Mouse (Mus musculus): Measurements from ENCODE around the gene Irf5.

Irf5 gene

GRCm38 (mm10) chr6:29526281-29527251, at the start of gene Irf5:
Irf5 (plus strand) TSS chr6:29526625.
- peak; percentile 52 for DNase-seq (ENCODE audit: low read depth)

DNA sequence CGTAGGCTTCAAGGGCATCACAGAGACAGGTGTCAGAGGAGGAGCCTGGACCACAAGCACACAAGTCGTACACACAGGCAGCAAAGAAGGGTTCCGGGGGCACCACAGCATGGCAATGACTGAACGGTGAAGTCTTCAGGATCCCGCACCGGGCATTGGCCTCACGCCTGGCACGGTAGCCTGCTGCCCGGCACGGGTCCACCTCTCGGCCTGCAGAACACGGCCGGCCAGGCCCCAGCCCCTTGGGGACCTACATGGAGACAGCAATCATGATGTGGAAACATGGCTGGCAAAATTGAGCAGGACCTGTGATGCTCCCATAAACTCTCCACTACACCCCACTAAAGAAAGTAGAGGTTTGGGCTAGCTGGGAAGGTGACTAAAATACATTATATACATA, 43.7 kb upstream of the Irf5 start:
- DNase-seq (ENCODE audit: low read depth), result no peak

DNA sequence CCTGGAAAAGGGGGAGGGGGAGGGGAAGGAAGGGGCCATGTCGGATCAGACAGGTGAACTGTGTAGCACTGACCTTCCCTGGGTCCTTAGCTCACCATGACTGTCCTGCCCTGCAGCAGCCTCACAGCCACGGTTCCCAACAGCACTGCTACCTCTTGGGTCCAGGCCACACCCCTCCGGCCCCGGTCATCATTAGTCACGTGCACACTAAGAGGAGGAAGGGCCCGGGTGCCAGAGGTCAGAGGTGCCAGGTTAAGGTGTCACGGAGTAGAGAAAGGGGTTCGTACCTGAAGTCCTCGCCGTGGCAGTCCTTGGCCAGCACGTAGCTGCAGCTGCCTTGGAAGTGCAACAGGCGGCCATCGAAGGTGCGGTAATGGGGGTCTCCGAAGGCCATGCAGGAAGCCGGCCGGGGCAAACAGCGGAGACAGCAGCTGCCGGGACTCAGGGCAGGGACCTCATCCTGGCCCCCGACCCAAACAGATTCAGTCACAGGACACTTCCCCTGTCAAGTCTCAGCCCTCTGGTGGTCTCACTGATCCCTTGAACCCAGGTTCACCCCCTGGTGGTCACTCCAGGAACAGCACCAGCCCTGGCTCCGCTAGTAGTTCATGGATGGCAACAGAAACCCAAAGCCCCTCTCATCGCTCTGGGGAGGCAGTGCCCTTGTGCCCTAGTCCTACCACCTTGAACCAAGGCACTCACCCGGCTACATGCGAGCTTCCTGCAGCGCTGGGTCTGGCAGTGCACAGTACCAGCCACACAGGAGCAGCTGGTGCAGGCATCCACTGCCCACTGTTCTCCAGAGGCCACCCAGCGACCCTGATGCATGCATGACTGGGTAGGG, 41.5 kb upstream of the Irf5 start:
- DNase-seq (ENCODE audit: low read depth), result peak; percentile 54

GRCm38 (mm10) chr6:29485951-29486350, 40.5 kb upstream of the Irf5 start:
- no peak for DNase-seq (ENCODE audit: low read depth)

DNA sequence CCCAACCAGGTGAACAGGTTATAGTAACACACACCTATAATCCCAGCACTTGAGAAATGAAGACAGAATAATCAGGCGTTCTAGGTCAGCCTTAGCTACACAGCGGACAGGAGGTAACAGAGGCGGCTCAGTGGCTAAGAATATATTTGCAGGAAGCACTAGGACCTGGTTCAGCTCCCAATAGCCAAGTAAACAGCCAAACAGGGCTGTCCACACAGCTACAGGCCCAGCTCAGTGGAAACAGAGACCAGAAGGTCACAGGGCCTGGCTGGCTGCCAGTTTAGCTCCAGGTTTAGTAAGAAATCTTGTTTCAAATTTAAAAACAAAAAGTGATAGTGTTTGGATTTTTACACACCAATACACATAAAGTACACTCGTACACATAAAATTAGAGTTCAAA, 32.3 kb upstream of the Irf5 start:
- DNase-seq (ENCODE audit: low read depth), result no peak

- no peak for DNase-seq (ENCODE audit: low read depth)
Measured at GRCm38 (mm10) chr6:29496270-29496669, 30.2 kb upstream of the Irf5 start.

GRCm38 (mm10) chr6:29497791-29498190, 28.6 kb upstream of the Irf5 start:
- DNase-seq (ENCODE audit: low read depth), result no peak

GRCm38 (mm10) chr6:29500177-29500576, 26.2 kb upstream of the Irf5 start:
- DNase-seq (ENCODE audit: low read depth), result no peak

GRCm38 (mm10) chr6:29500810-29501209, 25.6 kb upstream of the Irf5 start:
- DNase-seq (ENCODE audit: low read depth), result no peak

- no peak for DNase-seq (ENCODE audit: low read depth)
Measured at GRCm38 (mm10) chr6:29501599-29501998, 24.8 kb upstream of the Irf5 start.

DNA sequence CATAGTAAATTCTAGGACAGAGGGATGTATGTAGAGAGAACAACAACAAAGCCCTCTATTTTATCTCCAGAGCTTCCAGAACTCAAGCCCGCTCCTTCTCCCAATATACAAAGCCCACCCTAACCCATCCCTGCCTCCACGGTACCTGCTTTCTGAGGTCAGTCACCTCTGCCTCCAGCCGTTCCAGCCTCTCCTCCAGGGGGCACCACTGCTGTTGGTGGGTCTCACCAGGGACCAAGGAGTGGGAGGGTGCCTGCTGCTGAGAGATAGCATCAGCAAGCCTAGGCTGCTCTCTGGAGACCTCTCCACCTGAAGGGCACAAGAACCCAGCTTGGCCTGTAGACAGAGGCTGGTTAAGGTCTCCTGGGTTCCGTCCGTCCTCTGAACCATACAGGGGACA, 20.9 kb upstream of the Irf5 start:
- no peak for DNase-seq (ENCODE audit: low read depth)

- no peak for DNase-seq (ENCODE audit: low read depth)
Measured at GRCm38 (mm10) chr6:29506834-29507233, 19.6 kb upstream of the Irf5 start.

GRCm38 (mm10) chr6:29507447-29508309, 18.7 kb upstream of the Irf5 start, which contains the start of gene Kcp:
Kcp (minus strand) TSS chr6:29507952.
- DNase-seq (ENCODE audit: low read depth), result no peak

DNA sequence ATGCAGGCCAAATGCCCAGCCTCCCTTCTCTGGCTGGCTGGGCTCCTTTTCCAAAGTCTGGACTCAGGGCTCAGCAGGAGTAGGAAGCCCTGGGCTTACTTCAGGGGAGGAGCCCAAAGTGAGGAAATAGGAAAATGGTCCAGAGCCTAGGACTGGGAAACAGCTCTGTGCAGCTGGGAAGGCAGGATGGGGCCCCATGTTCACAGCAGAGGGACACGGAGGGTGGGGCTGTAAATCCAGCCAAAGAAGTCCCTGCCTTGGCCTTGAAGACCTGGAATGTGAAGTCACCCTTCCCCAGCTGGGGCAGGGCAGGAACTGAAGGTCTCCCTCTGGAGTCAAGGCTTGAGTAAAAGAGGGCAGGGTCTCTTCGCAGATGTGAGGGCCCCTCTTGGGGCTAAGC, 17.3 kb upstream of the Irf5 start:
- DNase-seq (ENCODE audit: low read depth), result no peak

GRCm38 (mm10) chr6:29513284-29513683, 13.1 kb upstream of the Irf5 start:
- DNase-seq (ENCODE audit: low read depth), result peak; percentile 59

DNA sequence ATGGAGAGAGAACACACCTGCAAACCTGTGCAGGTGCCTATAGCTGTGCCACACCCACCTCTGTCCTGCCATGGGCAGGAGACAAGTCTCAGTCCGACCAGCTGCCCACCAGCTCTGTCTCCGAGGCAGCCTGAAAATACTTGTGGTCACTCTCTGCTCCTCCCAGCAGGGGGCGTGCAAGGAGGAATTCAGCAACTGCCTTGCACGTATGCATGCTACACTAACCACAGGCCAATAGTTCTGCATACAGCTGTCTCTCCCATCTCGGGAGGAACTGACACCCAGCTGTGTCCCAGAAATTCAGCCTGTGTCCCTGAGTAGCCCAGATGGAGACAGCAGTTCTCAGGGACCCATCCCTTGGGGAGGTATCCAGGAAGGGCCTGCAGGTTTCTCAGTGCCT, 9.3 kb upstream of the Irf5 start:
- DNase-seq (ENCODE audit: low read depth), result peak; percentile 78

DNA sequence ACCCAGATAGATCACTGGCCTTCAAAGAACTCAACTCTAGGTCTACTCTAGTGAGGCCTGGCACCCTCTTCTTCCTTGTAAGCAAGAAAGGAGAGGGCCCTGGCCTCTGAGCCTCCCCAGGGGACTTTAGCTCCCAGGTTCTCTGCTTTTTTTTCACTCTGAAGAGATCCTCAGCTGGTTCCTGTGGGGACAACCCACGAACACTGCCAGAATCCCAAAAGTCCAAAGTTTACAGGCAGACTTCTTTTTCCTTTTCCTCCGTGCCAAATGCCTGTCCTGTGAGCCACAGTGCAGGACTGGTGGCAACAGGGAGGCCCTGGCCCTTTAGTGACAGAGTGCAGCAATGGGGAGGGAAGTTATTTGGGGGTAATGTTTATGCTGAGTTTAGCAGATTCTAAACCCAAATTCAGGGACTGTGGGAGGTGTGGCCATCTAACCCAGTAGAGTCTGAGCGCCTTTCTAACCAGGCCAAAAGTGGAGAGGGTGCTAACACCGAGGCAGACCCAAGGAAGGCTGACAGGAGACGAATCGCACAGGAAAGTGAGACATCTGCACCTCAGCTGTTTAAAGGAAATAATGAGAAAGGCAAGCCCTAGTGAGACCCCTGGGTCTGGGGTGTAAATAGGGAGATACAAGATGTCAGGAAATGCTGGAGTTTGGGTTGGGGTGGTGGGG, 3.7 kb upstream of the Irf5 start:
- no peak for DNase-seq (ENCODE audit: low read depth)

- no peak for DNase-seq (ENCODE audit: low read depth)
Measured at GRCm38 (mm10) chr6:29523301-29524033, 3.0 kb upstream of the Irf5 start.

DNA sequence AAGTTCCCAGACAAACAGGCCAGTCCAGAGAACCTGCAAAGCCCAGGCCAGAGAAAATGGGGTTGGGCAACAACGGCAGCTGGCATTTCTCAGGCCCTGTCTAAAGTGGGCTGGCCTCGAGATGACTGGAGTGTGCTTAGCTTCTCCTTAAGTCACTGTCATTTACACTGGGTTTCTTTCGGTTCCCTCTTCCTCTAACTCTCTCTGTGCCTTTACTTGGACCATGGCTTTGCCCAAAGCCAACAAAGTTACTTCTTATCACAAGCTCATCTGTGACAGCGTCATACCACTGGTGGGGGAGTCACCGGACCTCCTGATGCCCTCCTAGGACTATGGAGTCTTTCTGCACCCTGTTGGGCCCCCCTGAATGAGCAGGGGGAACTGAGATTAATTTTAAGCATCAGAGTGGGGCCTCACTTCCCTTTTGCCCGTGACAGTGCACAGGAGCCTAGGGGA, 2.4 kb upstream of the Irf5 start:
- peak; percentile 14 for DNase-seq (ENCODE audit: low read depth)

- DNase-seq (ENCODE audit: low read depth), result peak; percentile 67
Measured at GRCm38 (mm10) chr6:29525256-29525655, 1.2 kb upstream of the Irf5 start.

All from naive thymus-derived CD4-positive, alpha-beta T cell, adult 2 months (primary cell).